Mouse (Mus musculus) brain, embryonic 14.5 days (tissue): Measurements from ENCODE around the gene Tmem43.

Experiments
- CTCF ChIP-seq: fragments of 200-500 bp; IDR thresholded peaks from 2 replicates; pipeline ENCODE4 v1.5.1; 2012; ENCODE audit warnings: inconsistent platforms, mild to moderate bottlenecking, moderate library complexity, borderline replicate concordance; ENCODE audit not compliant: insufficient read depth, insufficient read length; ENCODE audit errors: extremely low read depth
- POLR2A ChIP-seq: fragments of 200-500 bp; IDR thresholded peaks from 2 replicates; pipeline ENCODE4 v1.6.1; 2012; ENCODE audit warnings: mild to moderate bottlenecking, inconsistent platforms, borderline replicate concordance; ENCODE audit not compliant: poor library complexity, insufficient read depth, insufficient read length, severe bottlenecking; ENCODE audit errors: extremely low read depth

GRCm38 (mm10) chr6:91452056-91452455, 21.4 kb upstream of the Tmem43 start:
- no peak for TF ChIP-seq CTCF
- no peak for TF ChIP-seq POLR2A
